8 mouse cellular contexts compared by ENCODE assay signal in the genomic region with DNA sequence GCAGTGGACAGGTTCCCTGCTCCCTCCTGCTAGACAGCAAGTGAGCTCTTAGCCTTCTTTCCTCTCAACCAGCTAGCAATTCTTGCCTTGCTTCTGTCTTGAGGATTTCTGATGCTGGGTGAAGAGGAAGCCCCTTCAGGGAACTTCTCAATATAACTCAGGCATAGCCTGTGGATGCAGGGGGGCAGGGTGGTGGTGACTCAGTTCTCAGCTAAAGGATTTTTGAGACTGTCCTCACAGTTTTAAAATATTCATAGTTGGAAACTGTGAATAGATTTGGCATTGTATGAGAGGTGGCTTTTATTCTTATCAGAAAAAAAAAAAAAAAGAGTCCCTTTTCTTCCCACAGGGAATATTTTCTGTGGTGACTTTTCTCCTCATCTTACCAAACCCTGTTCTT. TPM values are rescaled to one million over a fixed set of nuclear protein-coding genes. Genes with fewer than 3 reads are reported as not detected.
DNase-seq lines count a peak whose midpoint lies in the region; ATAC-seq and TF ChIP-seq lines count a peak whose summit lies in the region.

No protein-coding gene starts in this region.

- no peaks in the 10 kb centered on the region for H3K9me3 ChIP-seq in kidney, embryonic 16.5 days (ENCODE audit: low read length)
- no peaks in the 10 kb centered on the region for H3K9me3 ChIP-seq in forebrain, embryonic 16.5 days (ENCODE audit: control insufficient read depth, low read length)
- H3K9me3 ChIP-seq in midbrain, embryonic 12.5 days, result no peaks in the 10 kb centered on the region

- peak overlapping the region; percentile 50 for H3K4me2 ChIP-seq in kidney, embryonic 16.5 days (replicated peaks; ENCODE audit: low read depth, low read length)
- H3K4me2 ChIP-seq in forebrain, embryonic 16.5 days (ENCODE audit: low read length), result no peak overlapping the region
- H3K4me2 ChIP-seq in midbrain, embryonic 12.5 days (replicated peaks), result no peak overlapping the region

- 0 out of 2 replicates have a peak overlapping the region, but pooled peaks have one; percentile 5 for H3K4me3 ChIP-seq in kidney, embryonic 16.5 days (ENCODE audit: low read length)
- H3K4me3 ChIP-seq in bone marrow macrophage, adult 2 months (ENCODE audit: insufficient read depth, low read length), result peak overlapping the region; percentile 90
- no peak overlapping the region for H3K4me3 ChIP-seq in forebrain, embryonic 16.5 days (replicated peaks; ENCODE audit: low read length)
- no peak overlapping the region for H3K4me3 ChIP-seq in midbrain, embryonic 12.5 days

- peak overlapping the region; percentile 92 for H3K27ac ChIP-seq in kidney, embryonic 16.5 days (ENCODE audit: low read length)
- peak overlapping the region; percentile 99 for H3K27ac ChIP-seq in bone marrow macrophage, adult 2 months (ENCODE audit: insufficient read depth, low read depth, low read length)
- no peak overlapping the region for H3K27ac ChIP-seq in forebrain, embryonic 16.5 days (ENCODE audit: low read length)
- no peak overlapping the region for H3K27ac ChIP-seq in midbrain, embryonic 12.5 days (replicated peaks)

- no peaks in the 10 kb centered on the region for H3K27me3 ChIP-seq in kidney, embryonic 16.5 days (ENCODE audit: insufficient read depth, low read length)
- H3K27me3 ChIP-seq in forebrain, embryonic 16.5 days (replicated peaks; ENCODE audit: control insufficient read depth, insufficient read depth, low read length), result no peaks in the 10 kb centered on the region
- H3K27me3 ChIP-seq in midbrain, embryonic 12.5 days, result no peaks in the 10 kb centered on the region

- no peak for DNase-seq in kidney, postnatal 14 days
- DNase-seq in urinary bladder, adult 2 months (ENCODE audit: low spot score), result no peak
- no peak for DNase-seq in right cerebral cortex, postnatal 4 days

- peak overlapping the region; percentile 60 for H3K9ac ChIP-seq in kidney, embryonic 16.5 days (replicated peaks; ENCODE audit: low read length)
- H3K9ac ChIP-seq in forebrain, embryonic 16.5 days (replicated peaks; ENCODE audit: low read depth, low read length), result peak overlapping the region; percentile 32; the same call in 1 of the 2 replicates
- H3K9ac ChIP-seq in midbrain, embryonic 12.5 days (replicated peaks), result peak overlapping the region; percentile 50

- no peak for TF ChIP-seq CTCF in bone marrow macrophage, adult 2 months (IDR thresholded peaks at IDR 0.05; ENCODE audit: low read depth, low read length)

- TF ChIP-seq POLR2A in bone marrow macrophage, adult 2 months (IDR thresholded peaks at IDR 0.05; ENCODE audit: borderline replicate concordance, low read depth, low read length), result no peak

- no peak for ATAC-seq in kidney, embryonic 16.5 days (ENCODE audit: low FRiP score, low TSS enrichment)
- ATAC-seq in forebrain, embryonic 16.5 days, result no peak
- ATAC-seq in midbrain, embryonic 12.5 days (ENCODE audit: low FRiP score, low read depth), result no peak
- ATAC-seq in erythroid progenitor cell, adult 5-6 weeks (replicated peaks; ENCODE audit: low FRiP score, poor library complexity, severe bottlenecking), result no peak

- H3K4me1 ChIP-seq in kidney, embryonic 16.5 days (ENCODE audit: insufficient read depth, low read length), result peaks cover 52% of the 10 kb centered on the region
- peaks cover 43% of the 10 kb centered on the region for H3K4me1 ChIP-seq in bone marrow macrophage, adult 2 months (ENCODE audit: control insufficient read depth, insufficient read depth, low read length)
- peaks cover 30% of the 10 kb centered on the region for H3K4me1 ChIP-seq in forebrain, embryonic 16.5 days (replicated peaks; ENCODE audit: control insufficient read depth, insufficient read depth, low read length)
- H3K4me1 ChIP-seq in midbrain, embryonic 12.5 days, result peaks cover 35% of the 10 kb centered on the region

- peaks cover 39% of the 10 kb centered on the region for H3K36me3 ChIP-seq in kidney, embryonic 16.5 days (ENCODE audit: insufficient read depth, low read length)
- peaks cover 27% of the 10 kb centered on the region for H3K36me3 ChIP-seq in forebrain, embryonic 16.5 days (ENCODE audit: control insufficient read depth, insufficient read depth)
- H3K36me3 ChIP-seq in midbrain, embryonic 12.5 days, result peaks cover 41% of the 10 kb centered on the region

RNA-seq across cellular contexts. Expression of a gene that starts 2.1 kb away (rescaled TPM):
- polyA plus RNA-seq in kidney, embryonic 16.5 days (2015; fragmentation: Nextera tagmentation; extraction: Ambion mirVana), result 11.8 TPM in 2 replicates
- polyA plus RNA-seq in bone marrow macrophage, adult 2 months (2012; ENCODE audit: insufficient read depth, insufficient read length, missing spikeins), result 91.4 and 108 TPM in 2 replicates
- 8.9 and 9.0 TPM in 2 replicates for polyA plus RNA-seq in forebrain, embryonic 16.5 days (2015; fragmentation: Nextera tagmentation; extraction: Ambion mirVana)
- polyA plus RNA-seq in midbrain, embryonic 12.5 days (2016; fragmentation: Nextera tagmentation; extraction: Ambion mirVana), result 9.0 and 9.6 TPM in 2 replicates
- 44.0 and 51.2 TPM in 2 replicates for total RNA-seq in erythroid progenitor cell, adult 5-6 weeks (2015; ENCODE audit: low replicate concordance)
- 51.1 and 70.8 TPM in 2 replicates for total RNA-seq in erythroid progenitor cell, adult 5-6 weeks (2017; ENCODE audit: low replicate concordance)
- polyA plus RNA-seq in urinary bladder, adult 2 months (2012; rRNA removed), result 18.0 and 31.0 TPM in 2 replicates

RNA-seq across cellular contexts. Expression of a gene that starts 45.8 kb away (rescaled TPM):
- 57.6 and 59.2 TPM in 2 replicates for polyA plus RNA-seq in kidney, embryonic 16.5 days (2015; fragmentation: Nextera tagmentation; extraction: Ambion mirVana)
- 20.4 TPM in 2 replicates for polyA plus RNA-seq in bone marrow macrophage, adult 2 months (2012; ENCODE audit: insufficient read depth, insufficient read length, missing spikeins)
- polyA plus RNA-seq in forebrain, embryonic 16.5 days (2015; fragmentation: Nextera tagmentation; extraction: Ambion mirVana), result 41.0 and 45.0 TPM in 2 replicates
- polyA plus RNA-seq in midbrain, embryonic 12.5 days (2016; fragmentation: Nextera tagmentation; extraction: Ambion mirVana), result 50.2 and 51.8 TPM in 2 replicates
- 31.4 and 35.6 TPM in 2 replicates for total RNA-seq in erythroid progenitor cell, adult 5-6 weeks (2015; ENCODE audit: low replicate concordance)
- 44.6 and 49.5 TPM in 2 replicates for total RNA-seq in erythroid progenitor cell, adult 5-6 weeks (2017; ENCODE audit: low replicate concordance)
- polyA plus RNA-seq in urinary bladder, adult 2 months (2012; rRNA removed), result 25.1 and 26.1 TPM in 2 replicates

Comparison
In these comparisons a context has a peak if more than half of its experiments do, and no peak if none do; other contexts are left out.
1. H3K27ac ChIP-seq: peak in kidney, embryonic 16.5 days (single experiment) and bone marrow macrophage, adult 2 months (single experiment); none in forebrain, embryonic 16.5 days (single experiment) and midbrain, embryonic 12.5 days (single experiment).
2. H3K4me3 ChIP-seq: peak in kidney, embryonic 16.5 days (single experiment) and bone marrow macrophage, adult 2 months (single experiment); none in forebrain, embryonic 16.5 days (single experiment) and midbrain, embryonic 12.5 days (single experiment).
3. Peak in every context shown above with its lines, with median percentiles within 50 percentile points of each other: H3K9ac ChIP-seq.